Mouse (Mus musculus): ENCODE data around the gene Csnk1g1. TPM values are rescaled to one million over a fixed set of nuclear protein-coding genes. Genes with fewer than 3 reads are reported as not detected.

The Csnk1g1 gene
- polyA plus RNA-seq (2015; fragmentation: Illumina TruSeq; extraction: RNeasy Lipid Tissue Mini Kit (QIAGEN cat#74804); ENCODE audit: insufficient read depth, low replicate concordance): 29.8 TPM

DNA sequence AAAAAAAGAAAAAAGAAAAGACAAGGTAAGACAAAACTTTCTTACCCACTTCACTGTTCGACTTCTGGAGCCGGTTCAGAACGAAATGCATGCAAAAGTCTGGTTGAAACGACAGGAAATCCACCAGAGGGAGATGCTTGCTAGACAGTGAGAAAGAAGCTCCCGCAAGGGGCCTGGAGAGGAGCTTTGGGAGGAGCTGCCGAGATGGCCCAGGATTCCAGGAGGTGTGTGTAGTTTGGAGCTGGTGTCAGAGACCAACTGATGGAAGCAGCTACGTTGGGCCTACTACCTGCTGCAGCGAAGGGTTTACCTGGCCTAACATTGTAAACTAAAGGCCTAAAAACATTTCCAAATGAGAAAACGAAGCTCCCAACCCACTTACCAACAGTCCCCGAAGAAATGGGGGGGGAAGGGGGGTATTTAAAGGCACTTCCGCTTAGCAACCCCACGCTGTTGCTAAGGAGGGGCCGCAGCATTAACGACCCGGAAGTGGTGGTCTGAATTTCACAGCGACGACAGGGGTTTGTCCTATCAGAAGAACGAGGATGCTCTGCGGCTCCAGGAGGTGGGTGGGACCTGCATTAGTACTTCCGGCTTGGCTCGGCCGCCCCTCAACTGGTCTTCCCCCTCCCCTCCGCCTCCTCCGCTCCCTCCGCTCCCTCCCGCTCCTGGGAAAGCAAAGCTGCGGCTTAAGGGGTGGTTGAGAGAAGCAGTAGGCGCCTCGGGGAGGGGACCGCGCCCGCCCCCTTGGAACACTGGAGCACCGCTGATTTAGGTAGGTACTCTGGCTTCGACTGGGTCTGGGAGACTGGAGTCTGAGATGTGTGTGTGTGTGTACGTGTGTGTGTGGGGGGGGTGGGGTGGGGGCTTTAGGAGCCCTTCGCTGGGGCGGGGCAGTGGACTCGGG, at the start of gene Csnk1g1, which contains the start of gene Trip4:
TSS of gene Csnk1g1 (plus strand) at position 531 of the 907 bp plus-strand sequence.
TSS of gene Trip4 (minus strand) at position 401 of the 907 bp plus-strand sequence.

GRCm38 (mm10) chr9:65890143-65890628, 18.5 kb upstream of the Csnk1g1 start, which contains the start of gene Pclaf:
Pclaf (plus strand) TSS chr9:65890237.

GRCm38 (mm10) chr9:66059583-66060307, 151.0 kb downstream of the Csnk1g1 start, which contains the start of gene Ppib:
Ppib (plus strand) TSS chr9:66060222.

DNA sequence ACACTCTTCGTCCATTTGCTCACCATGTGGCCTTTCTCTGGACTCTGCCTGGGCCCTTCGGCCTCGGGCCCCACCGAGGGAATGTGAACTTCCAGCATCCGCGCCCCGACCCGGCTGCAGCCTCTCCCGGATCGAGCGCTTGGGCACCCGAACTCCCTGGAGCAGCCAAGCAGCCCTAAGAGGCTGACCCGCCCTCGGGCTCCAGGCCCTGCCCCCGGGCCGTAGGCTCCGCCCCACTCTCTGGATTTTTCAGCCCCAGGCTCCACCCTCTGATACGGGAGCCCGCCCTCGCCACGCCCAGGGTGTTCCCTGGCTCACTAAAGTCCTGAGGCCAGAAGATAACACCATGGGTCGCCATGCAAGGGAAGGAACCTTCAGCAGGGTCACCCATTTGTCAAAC, 160.9 kb downstream of the Csnk1g1 start, which contains the start of gene Snx22:
TSS of gene Snx22 (minus strand) at position 137 of the 400 bp plus-strand sequence.

Other genes with a start within 250 kb of the Csnk1g1 start
- 70.3 TPM for gene Oaz2, start 240.9 kb upstream of the Csnk1g1 start, polyA plus RNA-seq (2015; fragmentation: Illumina TruSeq; extraction: RNeasy Lipid Tissue Mini Kit (QIAGEN cat#74804); ENCODE audit: insufficient read depth, low replicate concordance)
- gene Zfp609, start 81.4 kb upstream of the Csnk1g1 start, polyA plus RNA-seq (2015; fragmentation: Illumina TruSeq; extraction: RNeasy Lipid Tissue Mini Kit (QIAGEN cat#74804); ENCODE audit: insufficient read depth, low replicate concordance): 9.8 TPM
- gene Pclaf, start 18.7 kb upstream of the Csnk1g1 start, polyA plus RNA-seq (2015; fragmentation: Illumina TruSeq; extraction: RNeasy Lipid Tissue Mini Kit (QIAGEN cat#74804); ENCODE audit: insufficient read depth, low replicate concordance): 38.2 TPM
- 43.0 TPM for gene Trip4, start 130 bp upstream of the Csnk1g1 start, polyA plus RNA-seq (2015; fragmentation: Illumina TruSeq; extraction: RNeasy Lipid Tissue Mini Kit (QIAGEN cat#74804); ENCODE audit: insufficient read depth, low replicate concordance)
- gene Ppib, start 151.3 kb downstream of the Csnk1g1 start, polyA plus RNA-seq (2015; fragmentation: Illumina TruSeq; extraction: RNeasy Lipid Tissue Mini Kit (QIAGEN cat#74804); ENCODE audit: insufficient read depth, low replicate concordance): 314 TPM
- 13.9 TPM for gene Snx22, start 160.8 kb downstream of the Csnk1g1 start, polyA plus RNA-seq (2015; fragmentation: Illumina TruSeq; extraction: RNeasy Lipid Tissue Mini Kit (QIAGEN cat#74804); ENCODE audit: insufficient read depth, low replicate concordance)
- gene Snx1, start 217.7 kb downstream of the Csnk1g1 start, polyA plus RNA-seq (2015; fragmentation: Illumina TruSeq; extraction: RNeasy Lipid Tissue Mini Kit (QIAGEN cat#74804); ENCODE audit: insufficient read depth, low replicate concordance): 123 TPM
- 101 TPM for gene Ciao2a, start 217.7 kb downstream of the Csnk1g1 start, polyA plus RNA-seq (2015; fragmentation: Illumina TruSeq; extraction: RNeasy Lipid Tissue Mini Kit (QIAGEN cat#74804); ENCODE audit: insufficient read depth, low replicate concordance)
- gene Dapk2, start 249.3 kb downstream of the Csnk1g1 start, polyA plus RNA-seq (2015; fragmentation: Illumina TruSeq; extraction: RNeasy Lipid Tissue Mini Kit (QIAGEN cat#74804); ENCODE audit: insufficient read depth, low replicate concordance): 14.5 TPM

Measured in spleen, adult 10 weeks (tissue).